Mouse (Mus musculus) embryonic facial prominence, embryonic 13.5 days (tissue): Measurements from ENCODE around the gene Gtf2a1. TPM values are rescaled to one million over a fixed set of nuclear protein-coding genes. Genes with fewer than 3 reads are reported as not detected.
"Not testable (repeated sequence)": the region's sequence is repeated elsewhere in the genome, so short reads cannot be mapped to it uniquely, and the experiment has no call there.

Source experiments
- ATAC-seq: fragments of 200-750 bp; cut with Nextera tagmentation; 2 replicates; pipeline ENCODE4 v1.8.0; 2017; ENCODE audit warnings: low read depth; ENCODE audit not compliant: insufficient number of reproducible peaks, insufficient read depth, low FRiP score, low TSS enrichment
- H3K27ac ChIP-seq: fragments of 300-500 bp; sonication (generic); 2 replicates; pipeline ENCODE4 v1.5.1; 2015; ENCODE audit warnings: moderate library complexity, mild to moderate bottlenecking, inconsistent platforms
- H3K27me3 ChIP-seq: fragments of 300-500 bp; sonication (generic); 2 replicates; pipeline ENCODE4 v1.6.1; 2015; ENCODE audit warnings: mild to moderate bottlenecking, inconsistent platforms
- H3K36me3 ChIP-seq: fragments of 300-500 bp; sonication (generic); 2 replicates; pipeline ENCODE4 v1.6.1; 2015; ENCODE audit warnings: mild to moderate bottlenecking, inconsistent platforms
- H3K4me1 ChIP-seq: fragments of 300-500 bp; sonication (generic); 2 replicates; pipeline ENCODE4 v1.6.1; 2015; ENCODE audit warnings: inconsistent platforms
- H3K4me2 ChIP-seq: fragments of 300-500 bp; sonication (generic); 2 replicates; pipeline ENCODE4 v1.6.1; 2015; ENCODE audit warnings: moderate library complexity, mild to moderate bottlenecking, inconsistent platforms
- H3K4me3 ChIP-seq: fragments of 300-500 bp; sonication (generic); 2 replicates; pipeline ENCODE4 v1.5.1; 2015; ENCODE audit warnings: mild to moderate bottlenecking, inconsistent platforms
- H3K9ac ChIP-seq: fragments of 300-500 bp; sonication (generic); 2 replicates; pipeline ENCODE4 v1.6.1; 2015; ENCODE audit warnings: mild to moderate bottlenecking, inconsistent platforms
- H3K9me3 ChIP-seq: fragments of 300-500 bp; sonication (generic); 2 replicates; pipeline ENCODE4 v1.6.1; 2016; ENCODE audit warnings: inconsistent platforms
- WGBS: fragments of 180-500 bp; shearing (Covaris S2); methylation state at CpG from one replicate; pipeline ENCODE4 v1.1.7; 2015; ENCODE audit warnings: mixed read lengths; 5-methylcytosine and 5-hydroxymethylcytosine counted together
- polyA plus RNA-seq: library from polyadenylated mRNA; unstranded; fragments of >200 nt; fragmentation: Nextera tagmentation; extraction: Ambion mirVana; gene quantifications from 2 replicates; pipeline ENCODE4 v1.2.1, GENCODE M21; 2015

Gtf2a1 gene
- polyA plus RNA-seq, 1 experiment from 2014 or later: 43.8 TPM

- no peak for ATAC-seq
- Histone ChIP-seq H3K27ac (no peak overlapping the region), H3K36me3 (peaks cover 52% of the 10 kb centered on the region), H3K4me3 (no peak overlapping the region), H3K9me3 (no peaks in the 10 kb centered on the region), H3K4me1 (0 out of 2 replicates have a peak, but pooled peaks cover 3% of the 10 kb centered on the region), H3K4me2 (no peak overlapping the region), H3K9ac (no peak overlapping the region), H3K27me3 (no peaks in the 10 kb centered on the region)
- 91% methylated on average over 2 of the region's 2 CpGs for WGBS
These were observed 10.6 kb downstream of the Gtf2a1 start for GRCm38 (mm10) chr12:91579665-91580064.

GRCm38 (mm10) chr12:91571708-91572107 lies 18.6 kb downstream of the Gtf2a1 start:
- ATAC-seq: no peak
- WGBS: 81% methylated on average over 2 of the region's 2 CpGs
- Histone ChIP-seq H3K4me3 (no peak overlapping the region), H3K27me3 (no peaks in the 10 kb centered on the region), H3K9ac (no peak overlapping the region), H3K4me2 (no peak overlapping the region), H3K36me3 (peaks cover 77% of the 10 kb centered on the region), H3K4me1 (no peaks in the 10 kb centered on the region), H3K27ac (no peak overlapping the region), H3K9me3 (no peaks in the 10 kb centered on the region)

GRCm38 (mm10) chr12:91569255-91569654 lies 21.0 kb downstream of the Gtf2a1 start:
- H3K9ac ChIP-seq: no peak overlapping the region
- no peaks in the 10 kb centered on the region for H3K4me1 ChIP-seq
- H3K4me3 ChIP-seq: no peak overlapping the region
- no peaks in the 10 kb centered on the region for H3K27me3 ChIP-seq
- H3K36me3 ChIP-seq: peaks cover 71% of the 10 kb centered on the region
- no peaks in the 10 kb centered on the region for H3K9me3 ChIP-seq
- 89% methylated on average over 3 of the region's 3 CpGs for WGBS
- no peak for ATAC-seq
- no peak overlapping the region for H3K27ac ChIP-seq
- no peak overlapping the region for H3K4me2 ChIP-seq

GRCm38 (mm10) chr12:91567145-91567544 lies 23.1 kb downstream of the Gtf2a1 start:
- Histone ChIP-seq H3K4me1 (no peaks in the 10 kb centered on the region), H3K9me3 (no peaks in the 10 kb centered on the region), H3K27ac (no peak overlapping the region), H3K9ac (no peak overlapping the region), H3K4me2 (no peak overlapping the region), H3K36me3 (peaks cover 71% of the 10 kb centered on the region), H3K4me3 (no peak overlapping the region), H3K27me3 (no peaks in the 10 kb centered on the region)
- WGBS: 91% methylated on average over 4 of the region's 4 CpGs
- ATAC-seq: no peak

- not testable (repeated sequence) for H3K4me3 ChIP-seq, ATAC-seq, H3K4me1 ChIP-seq, H3K4me2 ChIP-seq, H3K9me3 ChIP-seq, H3K27me3 ChIP-seq, H3K27ac ChIP-seq, H3K9ac ChIP-seq
- peaks cover 31% of the 10 kb centered on the region for H3K36me3 ChIP-seq
- 82% methylated on average over 4 of the region's 4 CpGs for WGBS
These were observed 32.1 kb downstream of the Gtf2a1 start for GRCm38 (mm10) chr12:91558152-91558551.

GRCm38 (mm10) chr12:91557358-91558005 lies 32.8 kb downstream of the Gtf2a1 start:
- ATAC-seq: not testable (repeated sequence)
- H3K36me3 ChIP-seq: peaks cover 24% of the 10 kb centered on the region
- 85% methylated on average over 8 of the region's 8 CpGs for WGBS

GRCm38 (mm10) chr12:91551773-91552526 lies 38.3 kb downstream of the Gtf2a1 start:
- Histone ChIP-seq H3K27ac (no peak overlapping the region), H3K4me3 (no peak overlapping the region), H3K27me3 (no peaks in the 10 kb centered on the region), H3K9me3 (no peaks in the 10 kb centered on the region), H3K4me2 (no peak overlapping the region), H3K4me1 (no peaks in the 10 kb centered on the region), H3K9ac (no peak overlapping the region), H3K36me3 (peaks cover 14% of the 10 kb centered on the region)
- ATAC-seq: peak; percentile 86; the same call in 1 of the 2 replicates
- 74% methylated on average over 19 of the region's 19 CpGs for WGBS

More at GRCm38 (mm10) chr12:91557358-91558005, 32.8 kb downstream of the Gtf2a1 start:
- not testable (repeated sequence) for H3K9me3 ChIP-seq, H3K9ac ChIP-seq, H3K27ac ChIP-seq, H3K27me3 ChIP-seq, H3K4me3 ChIP-seq, H3K4me2 ChIP-seq, H3K4me1 ChIP-seq

GRCm38 (mm10) chr12:91549471-91549870 lies 40.8 kb downstream of the Gtf2a1 start:
- peaks cover 8% of the 10 kb centered on the region for H3K36me3 ChIP-seq
- no peak overlapping the region for H3K4me3 ChIP-seq
- H3K4me2 ChIP-seq: no peak overlapping the region
- no peaks in the 10 kb centered on the region for H3K27me3 ChIP-seq
- no peak overlapping the region for H3K9ac ChIP-seq
- WGBS: 75% methylated on average over 9 of the region's 9 CpGs
- H3K27ac ChIP-seq: no peak overlapping the region
- no peaks in the 10 kb centered on the region for H3K9me3 ChIP-seq
- H3K4me1 ChIP-seq: no peaks in the 10 kb centered on the region
- ATAC-seq: no peak

- H3K4me2 ChIP-seq: no peak overlapping the region
- no peak overlapping the region for H3K4me3 ChIP-seq
- no peaks in the 10 kb centered on the region for H3K36me3 ChIP-seq
- H3K9ac ChIP-seq: no peak overlapping the region
- H3K27ac ChIP-seq: no peak overlapping the region
- no peak for ATAC-seq
- H3K4me1 ChIP-seq: no peaks in the 10 kb centered on the region
- 0 out of 2 replicates have a peak, but pooled peaks cover 2% of the 10 kb centered on the region for H3K9me3 ChIP-seq
- WGBS: 85% methylated on average over 7 of the region's 7 CpGs
- H3K27me3 ChIP-seq: no peaks in the 10 kb centered on the region
These were observed 50.1 kb downstream of the Gtf2a1 start for GRCm38 (mm10) chr12:91540202-91540601.

GRCm38 (mm10) chr12:91534514-91534913 lies 55.8 kb downstream of the Gtf2a1 start:
- no peak overlapping the region for H3K4me3 ChIP-seq
- no peaks in the 10 kb centered on the region for H3K27me3 ChIP-seq
- no peak overlapping the region for H3K9ac ChIP-seq
- H3K4me1 ChIP-seq: no peaks in the 10 kb centered on the region
- no peak for ATAC-seq
- no peak overlapping the region for H3K27ac ChIP-seq
- 69% methylated on average over 6 of the region's 6 CpGs for WGBS
- no peaks in the 10 kb centered on the region for H3K36me3 ChIP-seq
- H3K4me2 ChIP-seq: no peak overlapping the region
- no peaks in the 10 kb centered on the region for H3K9me3 ChIP-seq

- Histone ChIP-seq H3K9me3 (peaks cover 4% of the 10 kb centered on the region; the same call in 1 of the 2 replicates), H3K4me2 (no peak overlapping the region), H3K4me3 (no peak overlapping the region), H3K9ac (no peak overlapping the region), H3K36me3 (no peaks in the 10 kb centered on the region), H3K27ac (no peak overlapping the region), H3K27me3 (no peaks in the 10 kb centered on the region), H3K4me1 (no peaks in the 10 kb centered on the region)
- 69% methylated on average over 3 of the region's 3 CpGs for WGBS
- ATAC-seq: no peak
These were observed 66.7 kb downstream of the Gtf2a1 start for GRCm38 (mm10) chr12:91523626-91524025.

- H3K9me3 ChIP-seq: peaks cover 4% of the 10 kb centered on the region; the same call in 1 of the 2 replicates
- no peak for ATAC-seq
- H3K4me3 ChIP-seq: no peak overlapping the region
- 29% methylated on average over 3 of the region's 3 CpGs for WGBS
- H3K27me3 ChIP-seq: no peaks in the 10 kb centered on the region
- H3K4me2 ChIP-seq: no peak overlapping the region
- no peak overlapping the region for H3K27ac ChIP-seq
- no peaks in the 10 kb centered on the region for H3K4me1 ChIP-seq
- H3K36me3 ChIP-seq: no peaks in the 10 kb centered on the region
- H3K9ac ChIP-seq: no peak overlapping the region
These were observed 72.5 kb downstream of the Gtf2a1 start for GRCm38 (mm10) chr12:91517808-91518207.
